Mouse (Mus musculus) gastrocnemius, adult 2 months (tissue): ENCODE measurements around the gene Nradd. TPM values are rescaled to one million over a fixed set of nuclear protein-coding genes. Genes with fewer than 3 reads are reported as not detected.

Experiments used
- DNase-seq: peaks from one replicate; pipeline ENCODE4 v3.0.0; 2022
- H3K27ac ChIP-seq: fragments of 200-600 bp; 2 replicates; pipeline ENCODE4 v1.8.1; 2022; ENCODE audit warnings: mild to moderate bottlenecking
- H3K4me3 ChIP-seq: fragments of 200-600 bp; 2 replicates; pipeline ENCODE4 v1.8.1; 2022; ENCODE audit warnings: mild to moderate bottlenecking, moderate library complexity
- CTCF ChIP-seq: fragments of 200-600 bp; IDR thresholded peaks from 2 replicates; pipeline ENCODE4 v1.8.1; 2022; ENCODE audit warnings: antibody characterized with exemption, mild to moderate bottlenecking, moderate library complexity
- intact Hi-C: fragments of 180-260 bp; cut with DNase I; formaldehyde crosslinking; loops from one replicate; pipeline ENCODE4 v1.15.1; 2025
- long read RNA-seq, 2 experiments: library from polyadenylated mRNA; stranded (forward); transcript quantifications; one replicate each; pipeline ENCODE4 v2.0.0; 2021
- total RNA-seq, 2 experiments: library from RNA; stranded (reverse); gene quantifications; 2 replicates each; pipeline ENCODE4 v1.2.3; 2021

Gene Nradd
- 1 to 10 TPM in 1 of 2 experiments, under 1 TPM in 1; 0.64 to 1.2 TPM for total RNA-seq
- long read RNA-seq, experiment 1, result 0 reads
- long read RNA-seq, experiment 2, result 0 reads

- intact Hi-C loops, result no loop called here
- no peak for TF ChIP-seq CTCF
- Histone ChIP-seq H3K4me3 (peak within 1 kb of the TSS; percentile 88), H3K27ac (peak within 1 kb of the TSS; percentile 95)
- DNase-seq, result peak; percentile 95
Measured at GRCm38 (mm10) chr9:110624361-110625166, at the start of gene Nradd. Nradd (minus strand) TSS chr9:110624452.

- peak overlapping the region; percentile 74 for H3K27ac ChIP-seq
- no peak for DNase-seq
- intact Hi-C loops, result no loop called here
- peak overlapping the region; percentile 35 for H3K4me3 ChIP-seq
- TF ChIP-seq CTCF, result no peak
Measured at GRCm38 (mm10) chr9:110673107-110673752, 49.0 kb upstream of the Nradd start.

DNA sequence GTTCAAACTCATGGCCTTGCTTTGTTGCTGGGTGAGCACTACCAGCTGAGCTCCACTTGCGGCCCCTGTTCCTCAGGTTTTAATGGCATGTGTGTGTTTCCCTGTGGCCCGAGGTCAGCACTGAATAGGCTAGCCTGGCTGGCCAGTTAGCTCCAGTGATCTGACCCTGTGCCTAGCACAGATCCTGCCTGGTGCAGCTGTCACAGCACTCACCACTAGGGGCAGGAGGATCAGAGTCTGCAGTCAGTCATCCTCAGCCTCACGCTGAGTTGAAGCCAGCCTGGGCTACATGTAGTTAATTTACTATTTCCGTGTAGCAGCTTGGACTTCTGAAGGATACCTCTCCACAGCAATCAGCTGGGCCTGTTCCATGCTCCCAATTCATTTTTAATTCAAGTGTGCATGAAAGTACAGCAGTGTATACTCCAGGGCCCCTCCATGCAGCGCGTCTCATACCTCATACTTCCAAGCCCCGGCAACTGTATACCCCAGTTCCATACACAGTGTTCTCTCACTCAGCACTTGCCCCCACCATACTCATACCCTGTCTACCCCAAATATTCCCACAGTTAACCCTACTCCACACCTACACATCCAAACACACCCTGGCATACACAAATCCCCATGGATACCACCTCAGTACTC lies 48.3 kb upstream of the Nradd start:
- peak; percentile 58 for DNase-seq
- peak; percentile 68 for TF ChIP-seq CTCF
- intact Hi-C loops, result no loop called here
- peak overlapping the region; percentile 74 for H3K27ac ChIP-seq
- H3K4me3 ChIP-seq, result peak overlapping the region; percentile 35

- H3K27ac ChIP-seq, result no peak overlapping the region
Measured at GRCm38 (mm10) chr9:110669785-110670184, 45.5 kb upstream of the Nradd start.

GRCm38 (mm10) chr9:110668601-110669293 lies 44.5 kb upstream of the Nradd start:
- no peak overlapping the region for H3K27ac ChIP-seq
- DNase-seq, result no peak
- no peak for TF ChIP-seq CTCF
- intact Hi-C loops, result no loop called here
- H3K4me3 ChIP-seq, result no peak overlapping the region

More at GRCm38 (mm10) chr9:110669785-110670184, 45.5 kb upstream of the Nradd start:
- DNase-seq, result no peak
- TF ChIP-seq CTCF, result no peak
- intact Hi-C loops, result no loop called here
- H3K4me3 ChIP-seq, result no peak overlapping the region

GRCm38 (mm10) chr9:110667219-110667836 lies 43.1 kb upstream of the Nradd start:
- no peak for DNase-seq
- peak overlapping the region; percentile 67 for H3K27ac ChIP-seq
- intact Hi-C loops, result no loop called here
- no peak for TF ChIP-seq CTCF
- H3K4me3 ChIP-seq, result no peak overlapping the region

DNA sequence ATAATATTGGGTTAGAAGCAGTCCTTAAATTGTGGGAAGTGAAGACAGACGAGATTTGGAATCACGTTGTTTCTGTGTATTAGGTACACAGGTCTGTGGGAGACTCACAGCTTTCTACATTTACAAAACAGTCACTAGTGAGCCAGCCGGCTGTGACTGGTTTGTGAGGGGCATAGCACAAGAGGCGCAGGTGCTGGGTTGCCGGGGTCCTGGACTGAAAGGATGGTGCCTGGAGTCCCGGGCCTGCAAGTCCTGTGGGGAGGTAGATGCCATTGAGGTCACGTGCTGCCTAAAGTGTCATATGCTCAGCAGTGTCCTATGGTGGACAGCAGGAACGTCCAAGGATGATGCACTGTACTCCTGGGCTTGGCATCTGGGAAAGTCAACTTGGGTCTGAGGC lies 42.1 kb upstream of the Nradd start:
- no peak for DNase-seq
- TF ChIP-seq CTCF, result no peak
- intact Hi-C loops, result no loop called here
- H3K27ac ChIP-seq, result peak overlapping the region; percentile 67
- no peak overlapping the region; the same call in 1 of the 2 replicates for H3K4me3 ChIP-seq

DNA sequence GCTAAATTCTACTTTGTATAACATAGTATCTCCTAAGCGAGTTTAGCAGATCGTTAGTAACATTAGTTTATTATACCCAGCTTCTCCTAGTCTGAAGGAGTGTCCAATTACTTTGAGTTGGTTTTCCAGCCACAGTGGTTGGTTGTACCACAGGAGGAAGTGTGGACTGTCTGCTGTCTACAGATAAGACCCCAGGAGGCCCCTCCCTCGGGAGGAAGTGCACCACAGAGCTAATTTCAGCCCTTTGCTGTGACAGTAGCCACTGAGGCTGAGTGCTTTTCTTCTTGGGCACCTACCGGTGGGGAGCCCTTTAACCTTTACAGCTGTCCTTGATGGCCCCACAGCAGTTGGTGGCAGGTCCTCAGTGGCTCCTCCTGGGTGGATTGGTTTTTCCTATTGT lies 41.7 kb upstream of the Nradd start:
- TF ChIP-seq CTCF, result no peak
- no peak for DNase-seq
- Histone ChIP-seq H3K4me3 (no peak overlapping the region; the same call in 1 of the 2 replicates), H3K27ac (peak overlapping the region; percentile 67)
- intact Hi-C loops, result no loop called here

DNA sequence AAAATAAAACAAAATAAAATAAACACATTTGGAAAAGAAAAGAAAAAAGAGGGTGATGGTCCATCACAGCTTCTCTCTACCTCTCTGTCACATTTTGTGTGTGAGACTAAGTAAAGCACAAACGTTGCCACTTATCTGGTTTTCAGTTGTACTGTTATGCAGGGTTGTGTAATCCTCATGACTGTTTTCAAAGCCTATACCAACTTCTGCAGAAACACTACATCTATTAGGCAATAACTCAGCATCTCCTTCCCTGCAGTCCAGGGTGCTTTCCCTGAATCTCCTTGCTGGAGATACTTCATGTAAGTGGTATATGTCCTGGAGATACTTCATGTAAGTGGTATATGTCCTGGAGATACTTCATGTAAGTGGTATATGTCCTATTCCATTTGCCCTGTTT lies 38.6 kb upstream of the Nradd start:
- Histone ChIP-seq H3K27ac (no peak overlapping the region), H3K4me3 (no peak overlapping the region)
- DNase-seq, result no peak
- intact Hi-C loops, result no loop called here
- TF ChIP-seq CTCF, result no peak

DNA sequence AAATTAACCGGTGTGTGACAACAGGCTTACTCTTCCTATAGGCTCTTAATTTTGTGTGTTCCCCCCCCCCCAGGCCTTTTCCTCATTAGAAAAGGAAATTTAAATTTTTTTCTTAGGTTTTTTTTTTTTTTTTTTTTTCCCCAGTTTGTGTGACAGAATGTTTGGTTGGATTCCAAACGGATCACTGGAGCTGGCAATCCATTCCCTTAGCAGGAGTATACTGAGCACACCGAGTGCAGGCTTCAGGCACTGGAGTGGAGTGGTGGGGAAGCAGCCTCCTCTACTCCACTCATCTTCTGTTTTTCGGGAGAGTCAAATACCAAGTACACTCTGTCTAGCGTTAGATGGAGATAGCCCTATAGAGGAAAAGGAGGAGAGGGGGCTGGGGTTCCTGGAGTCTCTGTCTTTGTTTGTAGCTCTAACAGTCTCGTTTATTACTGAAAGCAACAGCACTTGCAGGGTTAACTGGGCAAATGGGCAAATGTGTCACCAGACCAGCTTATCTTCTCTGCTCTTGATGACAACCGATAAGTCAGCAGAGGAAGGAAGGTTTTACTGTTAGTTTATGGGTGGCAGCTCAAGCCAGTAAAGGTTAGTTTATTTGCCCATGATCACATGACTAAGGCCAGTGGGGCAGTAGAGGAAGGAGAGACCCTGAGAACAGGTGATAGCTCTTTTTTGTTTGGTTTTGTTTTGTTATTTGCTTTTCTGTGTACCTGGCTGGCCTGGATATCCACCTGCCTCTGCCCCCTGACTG lies 36.8 kb upstream of the Nradd start:
- H3K4me3 ChIP-seq, result no peak overlapping the region
- no peak for DNase-seq
- H3K27ac ChIP-seq, result no peak overlapping the region
- TF ChIP-seq CTCF, result no peak
- intact Hi-C loops, result no loop called here

DNA sequence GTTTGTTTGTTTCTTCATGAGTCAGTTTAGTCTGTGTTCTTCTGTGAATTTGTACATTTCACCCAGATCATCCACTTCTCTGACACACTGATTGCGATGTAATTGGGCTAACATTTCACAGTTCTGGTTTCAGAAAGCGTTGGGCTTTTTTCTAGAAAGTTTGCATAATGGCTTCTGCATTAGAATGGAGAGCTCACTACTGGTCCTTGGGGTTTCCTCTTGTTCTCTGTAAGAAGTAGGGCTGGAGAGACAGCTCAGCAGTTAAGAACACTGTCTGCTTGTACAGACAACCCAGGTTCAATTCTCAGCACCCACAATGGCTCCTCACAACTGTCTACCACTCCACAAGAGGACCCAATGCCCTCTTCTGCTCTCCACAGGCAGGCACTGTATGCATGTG lies 36.0 kb upstream of the Nradd start:
- no peak overlapping the region for H3K27ac ChIP-seq
- TF ChIP-seq CTCF, result no peak
- intact Hi-C loops, result no loop called here
- no peak for DNase-seq
- H3K4me3 ChIP-seq, result no peak overlapping the region

DNA sequence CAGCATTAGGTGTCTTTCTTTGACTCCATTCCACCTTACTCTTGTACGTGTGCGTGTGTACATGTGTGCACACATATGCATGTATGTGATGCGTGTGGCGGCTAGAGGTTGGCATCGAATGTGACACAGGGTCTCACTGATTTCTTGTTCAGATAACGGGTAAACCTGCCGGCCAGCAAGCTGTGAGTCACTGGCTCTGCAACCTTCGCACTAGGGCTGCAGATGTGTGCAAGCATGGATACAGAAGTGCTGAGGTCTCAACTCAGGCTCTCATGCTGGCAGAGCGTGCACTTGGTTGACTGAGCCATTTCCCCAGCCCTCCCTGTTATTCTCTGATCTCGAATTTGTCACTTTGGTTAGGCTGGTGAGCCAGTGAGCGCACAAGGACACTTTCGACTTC lies 35.3 kb upstream of the Nradd start:
- no peak for DNase-seq
- no peak overlapping the region for H3K4me3 ChIP-seq
- no peak overlapping the region for H3K27ac ChIP-seq
- intact Hi-C loops, result no loop called here
- no peak for TF ChIP-seq CTCF
